Mouse (Mus musculus): Measurements from ENCODE around the gene Sppl2a.

GRCm38 (mm10) chr2:126920358-126921060 is 12.5 kb downstream of the Sppl2a start:
- TF ChIP-seq POLR2A (IDR thresholded peaks at IDR 0.05; ENCODE audit: low read depth, low read length) (no peak), CTCF (IDR thresholded peaks at IDR 0.05; ENCODE audit: extremely low read depth, insufficient read length, insufficient replicate concordance, low read depth, low read length) (no peak)

Data from small intestine, adult 2 months (tissue).